Mouse (Mus musculus) limb, embryonic 14.5 days (tissue): ENCODE measurements at regions not wholly inside any gene's neighbourhood (a gene's known extent, or its start where the extent isn't known, plus 50 kb on each side); places are given as distances from the start of the nearest gene placed in this dataset.

Experiments used
- ATAC-seq: fragments of 200-750 bp; cut with Nextera tagmentation; 2 replicates; pipeline ENCODE4 v1.8.0; 2017; ENCODE audit warnings: low read depth, moderate number of reproducible peaks, moderate TSS enrichment; ENCODE audit not compliant: low FRiP score
- DNase-seq: peaks from one replicate; pipeline ENCODE4 v3.0.0-alpha.2; 2015; ENCODE audit warnings: low spot score
- H3K27ac ChIP-seq: fragments of 300-500 bp; sonication (generic); replicated peaks from 2 replicates; pipeline ENCODE4 v1.5.1; 2014; ENCODE audit warnings: low read depth, mild to moderate bottlenecking, low read length, moderate library complexity, mixed read lengths
- H3K27me3 ChIP-seq: fragments of 300-500 bp; sonication (generic); 2 replicates; pipeline ENCODE4 v1.6.1; 2014; ENCODE audit warnings: low read length, mixed read lengths; ENCODE audit not compliant: control insufficient read depth, insufficient read depth
- H3K36me3 ChIP-seq: fragments of 300-500 bp; sonication (generic); 2 replicates; pipeline ENCODE4 v1.6.1; 2014; ENCODE audit warnings: mild to moderate bottlenecking, low read length, moderate library complexity, mixed read lengths; ENCODE audit not compliant: control insufficient read depth, insufficient read depth
- H3K4me1 ChIP-seq: fragments of 300-500 bp; sonication (generic); 2 replicates; pipeline ENCODE4 v1.6.1; 2014; ENCODE audit warnings: antibody characterized with exemption, low read length, mixed read lengths; ENCODE audit not compliant: control insufficient read depth, insufficient read depth
- H3K4me2 ChIP-seq: fragments of 300-500 bp; sonication (generic); replicated peaks from 2 replicates; pipeline ENCODE4 v1.6.1; 2014; ENCODE audit warnings: low read depth, mild to moderate bottlenecking, low read length, moderate library complexity; ENCODE audit not compliant: severe bottlenecking
- H3K4me3 ChIP-seq: fragments of 300-500 bp; sonication (generic); replicated peaks from 2 replicates; pipeline ENCODE4 v1.5.1; 2014; ENCODE audit warnings: low read length
- H3K9ac ChIP-seq: fragments of 300-500 bp; sonication (generic); 2 replicates; pipeline ENCODE4 v1.6.1; 2014; ENCODE audit warnings: mild to moderate bottlenecking, low read depth, low read length, moderate library complexity; ENCODE audit not compliant: severe bottlenecking
- H3K9me3 ChIP-seq: fragments of 300-500 bp; sonication (generic); 2 replicates; pipeline ENCODE4 v1.6.1; 2016; ENCODE audit warnings: low read length; ENCODE audit not compliant: control insufficient read depth
- POLR2A ChIP-seq: fragments of 200-500 bp; IDR thresholded peaks from 2 replicates; pipeline ENCODE4 v1.8.0; 2012; ENCODE audit warnings: inconsistent platforms, mild to moderate bottlenecking, moderate library complexity, borderline replicate concordance; ENCODE audit not compliant: insufficient read depth, insufficient read length; ENCODE audit errors: extremely low read depth
- WGBS: fragments of 180-500 bp; shearing (Covaris S2); extraction: QIAGEN DNeasy Blood & Tissue Kit; methylation state at CpG from one replicate; pipeline ENCODE4 v1.1.7; 2014; 5-methylcytosine and 5-hydroxymethylcytosine counted together

DNA sequence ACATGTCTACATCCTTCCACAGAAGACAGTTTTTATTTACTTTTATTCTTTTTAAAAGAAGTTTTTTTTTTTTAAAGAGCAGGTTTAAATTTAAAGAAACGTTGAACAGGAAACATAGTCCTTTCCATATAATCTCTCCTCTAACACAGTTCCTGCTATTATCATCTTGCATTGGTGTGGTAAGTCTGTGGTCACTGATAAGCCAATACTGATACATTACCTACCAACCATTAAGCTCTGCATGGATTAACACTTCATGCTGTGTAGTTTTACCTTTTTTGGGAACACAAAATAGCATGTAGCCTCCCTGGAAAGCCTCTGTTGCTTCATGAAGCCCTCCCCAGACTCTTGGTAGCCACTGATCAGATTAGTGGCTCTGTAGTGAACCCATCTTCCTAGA lies 617.4 kb upstream of the Fam160b2 start:
- Histone ChIP-seq H3K9me3 (no peaks in the 10 kb centered on the region), H3K27ac (no peak overlapping the region), H3K4me1 (no peaks in the 10 kb centered on the region), H3K36me3 (no peaks in the 10 kb centered on the region), H3K4me2 (no peak overlapping the region), H3K4me3 (no peak overlapping the region), H3K27me3 (no peaks in the 10 kb centered on the region), H3K9ac (no peak overlapping the region)
- 73% methylated on average over 1 of the region's 1 CpGs for WGBS
- TF ChIP-seq POLR2A, result no peak
- DNase-seq (no peak), ATAC-seq (no peak)

DNA sequence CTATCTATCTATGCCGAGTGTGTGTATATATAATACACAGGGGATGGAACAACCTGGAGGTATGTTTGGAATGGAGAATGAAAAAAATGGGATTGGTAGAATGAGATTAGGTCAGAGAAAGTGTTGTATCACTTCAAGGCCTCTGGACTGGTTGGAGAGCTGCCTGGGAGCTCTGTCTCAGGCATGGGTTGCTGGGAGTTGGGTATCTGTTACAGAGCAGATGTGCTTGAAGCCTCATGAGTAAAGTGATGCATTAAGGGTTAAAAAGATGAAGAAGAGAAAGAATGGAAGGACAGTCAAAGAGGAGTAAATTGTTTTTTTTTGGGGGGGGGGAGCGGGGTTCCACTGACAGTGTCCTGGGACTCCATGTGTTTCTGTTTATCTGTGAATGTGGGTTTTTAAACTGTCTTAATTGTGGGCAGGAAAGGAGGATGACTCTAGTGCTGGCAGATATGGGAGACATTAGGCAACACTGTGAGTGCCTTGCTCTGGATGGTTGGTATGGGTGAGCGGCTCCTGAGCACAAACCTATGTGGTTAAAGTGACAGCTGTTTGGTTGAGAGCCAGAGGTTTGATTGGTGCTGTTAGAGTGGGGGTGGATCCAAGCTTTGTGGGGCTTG lies 611.8 kb upstream of the Fam160b2 start:
- WGBS, result 84% methylated on average over 3 of the region's 3 CpGs
- no peak for TF ChIP-seq POLR2A

DNA sequence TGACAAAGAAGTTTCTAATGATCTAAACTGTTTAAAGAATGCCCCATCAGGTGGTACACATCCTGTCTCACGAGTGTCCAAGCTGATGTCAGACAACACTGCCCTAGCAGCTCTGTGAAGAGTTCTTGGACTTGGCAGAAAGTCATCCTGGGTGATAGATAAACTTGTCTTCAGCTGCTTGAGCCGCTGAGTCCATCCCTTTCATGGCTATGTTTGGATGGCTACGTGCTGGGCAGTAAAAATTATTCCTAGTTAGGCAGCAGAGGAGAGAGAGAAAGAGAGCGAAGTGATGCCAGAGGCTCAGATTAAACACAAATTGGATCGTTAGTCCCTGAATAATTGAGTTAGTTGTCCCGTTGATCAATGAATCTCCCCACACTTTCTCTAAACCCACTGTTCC lies 603.8 kb upstream of the Fam160b2 start:
- H3K9me3 ChIP-seq, result no peaks in the 10 kb centered on the region
- no peak overlapping the region for H3K4me2 ChIP-seq
- H3K4me3 ChIP-seq, result no peak overlapping the region
- H3K36me3 ChIP-seq, result no peaks in the 10 kb centered on the region
- H3K27ac ChIP-seq, result no peak overlapping the region
- WGBS, result 66% methylated on average over 6 of the region's 6 CpGs
- no peaks in the 10 kb centered on the region for H3K27me3 ChIP-seq
- TF ChIP-seq POLR2A, result no peak
- no peak for ATAC-seq
- no peaks in the 10 kb centered on the region for H3K4me1 ChIP-seq
- H3K9ac ChIP-seq, result no peak overlapping the region
- DNase-seq, result no peak

More for the DNA sequence above, 611.8 kb upstream of the Fam160b2 start:
- H3K36me3 ChIP-seq, result no peaks in the 10 kb centered on the region
- no peaks in the 10 kb centered on the region for H3K27me3 ChIP-seq
- ATAC-seq (no peak), DNase-seq (no peak)
- H3K27ac ChIP-seq, result no peak overlapping the region
- no peak overlapping the region for H3K9ac ChIP-seq
- H3K4me3 ChIP-seq, result no peak overlapping the region
- H3K4me2 ChIP-seq, result no peak overlapping the region
- H3K4me1 ChIP-seq, result no peaks in the 10 kb centered on the region
- H3K9me3 ChIP-seq, result no peaks in the 10 kb centered on the region

DNA sequence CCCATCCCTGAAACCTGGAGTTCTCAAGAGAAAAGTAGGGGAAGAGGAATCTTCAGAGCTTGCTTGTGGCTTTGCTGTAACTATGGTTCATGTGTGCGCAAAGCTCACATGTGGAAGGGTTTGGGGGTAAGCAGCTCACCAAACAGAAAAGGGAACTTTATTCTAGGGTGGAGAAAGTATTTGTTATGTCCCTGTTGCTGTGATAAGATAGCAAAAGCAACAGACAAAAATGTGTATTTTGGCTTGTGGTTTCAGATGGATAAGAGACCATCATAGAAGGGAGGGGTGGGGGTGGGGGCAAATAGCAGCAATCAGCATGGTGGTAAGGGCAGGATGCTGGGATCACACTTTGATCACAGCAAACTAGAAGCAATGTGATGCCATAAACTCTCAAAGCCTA lies 601.3 kb upstream of the Fam160b2 start:
- Histone ChIP-seq H3K36me3 (no peaks in the 10 kb centered on the region), H3K9ac (no peak overlapping the region), H3K4me1 (no peaks in the 10 kb centered on the region), H3K27me3 (no peaks in the 10 kb centered on the region), H3K4me2 (no peak overlapping the region), H3K27ac (no peak overlapping the region), H3K9me3 (no peaks in the 10 kb centered on the region), H3K4me3 (no peak overlapping the region)
- ATAC-seq (no peak), DNase-seq (no peak)
- 92% methylated on average over 1 of the region's 1 CpGs for WGBS
- TF ChIP-seq POLR2A, result no peak

DNA sequence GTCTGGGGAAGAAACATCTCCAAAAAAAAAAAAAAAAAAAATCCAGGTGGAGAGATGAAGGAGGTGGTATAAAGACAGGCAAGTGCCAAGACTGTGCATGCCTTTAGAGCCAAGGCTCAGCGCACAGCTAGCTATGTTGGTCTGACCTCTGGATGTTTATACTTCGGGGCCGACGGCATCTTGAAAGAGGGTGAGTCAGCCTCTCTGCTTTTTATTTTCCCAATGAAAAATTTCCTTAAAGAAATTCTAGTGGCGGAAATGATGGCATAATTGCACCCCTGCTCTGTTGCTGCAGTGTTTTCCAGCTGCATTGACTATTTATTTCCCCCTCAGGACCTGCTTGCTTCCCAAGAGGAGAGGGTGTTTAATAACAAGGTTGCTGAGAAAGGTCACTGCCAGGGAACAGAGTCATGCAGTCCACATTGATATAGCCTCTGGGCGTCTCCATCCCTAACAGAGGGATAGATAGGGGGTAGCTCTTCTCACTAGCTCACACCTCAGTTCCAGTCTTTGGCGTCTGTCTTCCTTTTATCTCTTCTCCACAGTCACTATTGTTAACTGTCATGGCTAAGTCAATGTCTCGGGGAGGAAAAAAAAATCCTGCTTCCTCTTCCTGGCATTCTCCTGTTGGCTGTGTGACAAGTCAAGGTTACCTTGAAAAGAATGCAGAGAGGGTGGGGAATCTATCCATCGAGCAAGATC lies 599.7 kb upstream of the Fam160b2 start:
- DNase-seq, result no peak
- H3K4me3 ChIP-seq, result no peak overlapping the region
- no peaks in the 10 kb centered on the region for H3K27me3 ChIP-seq
- ATAC-seq, result no peak
- no peaks in the 10 kb centered on the region for H3K9me3 ChIP-seq
- no peak overlapping the region for H3K27ac ChIP-seq
- WGBS, result 34% methylated on average over 9 of the region's 9 CpGs
- TF ChIP-seq POLR2A, result no peak
- no peaks in the 10 kb centered on the region for H3K4me1 ChIP-seq
- no peak overlapping the region for H3K4me2 ChIP-seq
- H3K36me3 ChIP-seq, result no peaks in the 10 kb centered on the region
- H3K9ac ChIP-seq, result no peak overlapping the region

DNA sequence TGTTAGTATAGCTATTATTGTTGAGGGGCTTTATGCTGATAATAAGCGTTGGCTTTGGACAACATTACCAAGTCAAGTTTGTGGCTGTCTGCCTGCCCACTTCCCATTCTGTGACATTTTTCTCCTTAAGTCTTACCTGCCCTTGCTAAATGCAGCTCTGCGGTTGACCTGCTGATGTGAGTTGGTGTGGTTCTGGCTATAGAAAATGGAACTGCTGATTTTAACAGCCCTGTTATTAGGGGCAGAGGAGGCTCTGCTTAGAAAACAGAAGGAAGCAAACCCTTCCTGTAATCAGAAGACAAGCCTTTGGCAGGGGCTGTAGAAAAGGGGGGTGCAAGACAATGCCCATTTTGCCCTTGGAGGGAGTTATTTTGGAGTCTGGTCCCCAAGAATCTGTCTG lies 594.6 kb upstream of the Fam160b2 start:
- Histone ChIP-seq H3K36me3 (no peaks in the 10 kb centered on the region), H3K4me1 (no peaks in the 10 kb centered on the region), H3K4me2 (no peak overlapping the region), H3K9me3 (no peaks in the 10 kb centered on the region), H3K27ac (no peak overlapping the region), H3K4me3 (no peak overlapping the region), H3K9ac (no peak overlapping the region), H3K27me3 (no peaks in the 10 kb centered on the region)
- ATAC-seq, result no peak
- WGBS, result 93% methylated on average over 2 of the region's 2 CpGs
- DNase-seq, result no peak
- no peak for TF ChIP-seq POLR2A
